Mouse (Mus musculus) embryo, embryonic 11.5 days (tissue): ENCODE data around the gene Zfp992.
"Not testable (repeated sequence)": the region's sequence is repeated elsewhere in the genome, so short reads cannot be mapped to it uniquely, and the experiment has no call there.

ENCODE experiments used
- DNase-seq: peaks from one replicate; pipeline ENCODE4 v3.0.0-alpha.2; 2012; ENCODE audit warnings: low read depth, low spot score

Gene Zfp992

GRCm38 (mm10) chr4:146517150-146517549, 68.3 kb downstream of the Zfp992 start:
- not testable (repeated sequence) for DNase-seq
